Mouse (Mus musculus) embryonic facial prominence, embryonic 15.5 days (tissue): ENCODE data around the gene Fam189a2. TPM values are rescaled to one million over a fixed set of nuclear protein-coding genes. Genes with fewer than 3 reads are reported as not detected.

ENCODE experiments used
- ATAC-seq: fragments of 200-750 bp; cut with Nextera tagmentation; 2 replicates; pipeline ENCODE4 v1.8.0; 2017; ENCODE audit warnings: low read depth, moderate TSS enrichment; ENCODE audit not compliant: insufficient number of reproducible peaks, low FRiP score, low TSS enrichment
- H3K27ac ChIP-seq: fragments of 300-500 bp; sonication (generic); replicated peaks from 2 replicates; pipeline ENCODE4 v1.5.1; 2015; ENCODE audit warnings: mild to moderate bottlenecking, inconsistent platforms
- H3K27me3 ChIP-seq: fragments of 300-500 bp; sonication (generic); 2 replicates; pipeline ENCODE4 v1.6.1; 2015; ENCODE audit warnings: inconsistent platforms
- H3K36me3 ChIP-seq: fragments of 300-500 bp; sonication (generic); 2 replicates; pipeline ENCODE4 v1.6.1; 2015; ENCODE audit warnings: mild to moderate bottlenecking, inconsistent platforms
- H3K4me1 ChIP-seq: fragments of 300-500 bp; sonication (generic); 2 replicates; pipeline ENCODE4 v1.6.1; 2015; ENCODE audit warnings: inconsistent platforms
- H3K4me2 ChIP-seq: fragments of 300-500 bp; sonication (generic); replicated peaks from 2 replicates; pipeline ENCODE4 v1.6.1; 2015; ENCODE audit warnings: mild to moderate bottlenecking, inconsistent platforms
- H3K4me3 ChIP-seq: fragments of 300-500 bp; sonication (generic); replicated peaks from 2 replicates; pipeline ENCODE4 v1.5.1; 2015; ENCODE audit warnings: mild to moderate bottlenecking, inconsistent platforms
- H3K9ac ChIP-seq: fragments of 300-500 bp; sonication (generic); 2 replicates; pipeline ENCODE4 v1.6.1; 2015; ENCODE audit warnings: inconsistent platforms
- H3K9me3 ChIP-seq: fragments of 300-500 bp; sonication (generic); replicated peaks from 2 replicates; pipeline ENCODE4 v1.6.1; 2016; ENCODE audit warnings: inconsistent platforms
- WGBS: fragments of 180-500 bp; shearing (Covaris S2); methylation state at CpG from one replicate; pipeline ENCODE4 v1.1.7; 2015; 5-methylcytosine and 5-hydroxymethylcytosine counted together
- polyA plus RNA-seq: library from polyadenylated mRNA; unstranded; fragments of >200 nt; fragmentation: Nextera tagmentation; extraction: Ambion mirVana; gene quantifications from 2 replicates; pipeline ENCODE4 v1.2.1, GENCODE M21; 2015

The Fam189a2 gene
- 0.52 and 1.2 TPM in 2 replicates for polyA plus RNA-seq

- peaks cover 57% of the 10 kb centered on the region for H3K27me3 ChIP-seq
- peak; percentile 72 for ATAC-seq
- no peaks in the 10 kb centered on the region for H3K36me3 ChIP-seq
- under 1% methylated on average over 63 of the region's 65 CpGs for WGBS
- H3K4me3 ChIP-seq: peak within 1 kb of the TSS; percentile 57
- peaks cover 13% of the 10 kb centered on the region for H3K4me1 ChIP-seq
- peak within 1 kb of the TSS; percentile 97 for H3K4me2 ChIP-seq
- H3K27ac ChIP-seq: no peak within 1 kb of the TSS
- peak within 1 kb of the TSS; percentile 63 for H3K9ac ChIP-seq
- H3K9me3 ChIP-seq: no peaks in the 10 kb centered on the region
Observed at GRCm38 (mm10) chr19:24030871-24031556, at the start of gene Fam189a2. Gene Fam189a2, minus strand, starts transcription at chr19:24031019.

- no peaks in the 10 kb centered on the region for H3K27me3 ChIP-seq
- no peaks in the 10 kb centered on the region for H3K9me3 ChIP-seq
- no peak for ATAC-seq
- 92% methylated on average over 3 of the region's 3 CpGs for WGBS
- no peak overlapping the region for H3K4me3 ChIP-seq
- no peak overlapping the region for H3K9ac ChIP-seq
- H3K36me3 ChIP-seq: no peaks in the 10 kb centered on the region
- no peaks in the 10 kb centered on the region for H3K4me1 ChIP-seq
- no peak overlapping the region for H3K4me2 ChIP-seq
- no peak overlapping the region for H3K27ac ChIP-seq
Observed at GRCm38 (mm10) chr19:24077658-24078057, 46.8 kb upstream of the Fam189a2 start.

GRCm38 (mm10) chr19:24076536-24076935 is 45.7 kb upstream of the Fam189a2 start:
- Histone ChIP-seq H3K9me3 (no peaks in the 10 kb centered on the region), H3K4me1 (no peaks in the 10 kb centered on the region), H3K36me3 (no peaks in the 10 kb centered on the region), H3K27ac (peak overlapping the region; percentile 18; the same call in 1 of the 2 replicates), H3K27me3 (no peaks in the 10 kb centered on the region), H3K4me2 (0 out of 2 replicates have a peak overlapping the region, but pooled peaks have one; percentile 3), H3K4me3 (no peak overlapping the region), H3K9ac (no peak overlapping the region)
- peak; percentile 47; the same call in 1 of the 2 replicates for ATAC-seq
- 66% methylated on average over 7 of the region's 7 CpGs for WGBS

- peak overlapping the region; percentile 18; the same call in 1 of the 2 replicates for H3K27ac ChIP-seq
- H3K4me2 ChIP-seq: 0 out of 2 replicates have a peak overlapping the region, but pooled peaks have one; percentile 3
- H3K9ac ChIP-seq: no peak overlapping the region
- H3K4me3 ChIP-seq: no peak overlapping the region
- no peaks in the 10 kb centered on the region for H3K9me3 ChIP-seq
- H3K27me3 ChIP-seq: no peaks in the 10 kb centered on the region
- 59% methylated on average over 8 of the region's 8 CpGs for WGBS
- no peaks in the 10 kb centered on the region for H3K4me1 ChIP-seq
- peak; percentile 70 for ATAC-seq
- H3K36me3 ChIP-seq: no peaks in the 10 kb centered on the region
Observed at GRCm38 (mm10) chr19:24075927-24076326, 45.1 kb upstream of the Fam189a2 start.

- 60% methylated on average over 4 of the region's 4 CpGs for WGBS
Observed at GRCm38 (mm10) chr19:24073155-24073554, 42.3 kb upstream of the Fam189a2 start.

GRCm38 (mm10) chr19:24064348-24064895 is 33.6 kb upstream of the Fam189a2 start:
- Histone ChIP-seq H3K4me3 (no peak overlapping the region), H3K27me3 (no peaks in the 10 kb centered on the region), H3K36me3 (no peaks in the 10 kb centered on the region), H3K27ac (no peak overlapping the region), H3K9me3 (no peaks in the 10 kb centered on the region), H3K4me1 (no peaks in the 10 kb centered on the region), H3K9ac (no peak overlapping the region), H3K4me2 (no peak overlapping the region)
- ATAC-seq: no peak
- WGBS: 60% methylated on average over 12 of the region's 12 CpGs

More at GRCm38 (mm10) chr19:24073155-24073554, 42.3 kb upstream of the Fam189a2 start:
- Histone ChIP-seq H3K27me3 (no peaks in the 10 kb centered on the region), H3K4me3 (no peak overlapping the region), H3K9me3 (no peaks in the 10 kb centered on the region), H3K4me2 (no peak overlapping the region), H3K36me3 (no peaks in the 10 kb centered on the region), H3K9ac (no peak overlapping the region), H3K27ac (no peak overlapping the region), H3K4me1 (no peaks in the 10 kb centered on the region)
- ATAC-seq: no peak

- Histone ChIP-seq H3K4me3 (no peak overlapping the region), H3K4me1 (no peaks in the 10 kb centered on the region), H3K9me3 (no peaks in the 10 kb centered on the region), H3K9ac (no peak overlapping the region), H3K27ac (no peak overlapping the region), H3K4me2 (no peak overlapping the region), H3K27me3 (no peaks in the 10 kb centered on the region), H3K36me3 (no peaks in the 10 kb centered on the region)
- WGBS: 74% methylated on average over 4 of the region's 4 CpGs
- no peak for ATAC-seq
Observed at GRCm38 (mm10) chr19:24063585-24063984, 32.8 kb upstream of the Fam189a2 start.

- Histone ChIP-seq H3K36me3 (no peaks in the 10 kb centered on the region), H3K4me2 (no peak overlapping the region), H3K9me3 (no peaks in the 10 kb centered on the region), H3K27me3 (no peaks in the 10 kb centered on the region), H3K9ac (no peak overlapping the region), H3K27ac (no peak overlapping the region), H3K4me3 (no peak overlapping the region), H3K4me1 (peaks cover 7% of the 10 kb centered on the region)
- ATAC-seq: 0 out of 2 replicates have a peak, but pooled peaks have one; percentile 51
- 35% methylated on average over 8 of the region's 8 CpGs for WGBS
Observed at GRCm38 (mm10) chr19:24058851-24059250, 28.0 kb upstream of the Fam189a2 start.

- WGBS: 79% methylated on average over 5 of the region's 5 CpGs
- ATAC-seq: no peak
- H3K4me3 ChIP-seq: no peak overlapping the region
- no peaks in the 10 kb centered on the region for H3K27me3 ChIP-seq
- no peak overlapping the region for H3K4me2 ChIP-seq
- peaks cover 7% of the 10 kb centered on the region for H3K4me1 ChIP-seq
- no peak overlapping the region for H3K27ac ChIP-seq
- no peak overlapping the region for H3K9ac ChIP-seq
- no peaks in the 10 kb centered on the region for H3K9me3 ChIP-seq
- no peaks in the 10 kb centered on the region for H3K36me3 ChIP-seq
Observed at GRCm38 (mm10) chr19:24058021-24058420, 27.2 kb upstream of the Fam189a2 start.

GRCm38 (mm10) chr19:24056880-24057279 is 26.1 kb upstream of the Fam189a2 start:
- ATAC-seq: no peak
- H3K4me1 ChIP-seq: peaks cover 7% of the 10 kb centered on the region
- no peak overlapping the region for H3K9ac ChIP-seq
- H3K27me3 ChIP-seq: no peaks in the 10 kb centered on the region
- H3K4me2 ChIP-seq: no peak overlapping the region
- no peak overlapping the region for H3K27ac ChIP-seq
- H3K9me3 ChIP-seq: no peaks in the 10 kb centered on the region
- WGBS: 95% methylated on average over 1 of the region's 1 CpGs
- no peak overlapping the region for H3K4me3 ChIP-seq
- H3K36me3 ChIP-seq: no peaks in the 10 kb centered on the region

- H3K4me3 ChIP-seq: no peak overlapping the region
- H3K9ac ChIP-seq: no peak overlapping the region
- H3K27me3 ChIP-seq: no peaks in the 10 kb centered on the region
- no peak for ATAC-seq
- no peaks in the 10 kb centered on the region for H3K36me3 ChIP-seq
- 46% methylated on average over 2 of the region's 2 CpGs for WGBS
- no peak overlapping the region for H3K27ac ChIP-seq
- peaks cover 7% of the 10 kb centered on the region for H3K4me1 ChIP-seq
- H3K9me3 ChIP-seq: no peaks in the 10 kb centered on the region
- no peak overlapping the region for H3K4me2 ChIP-seq
Observed at GRCm38 (mm10) chr19:24054904-24055303, 24.1 kb upstream of the Fam189a2 start.
